Comparison of ENCODE assay signal across 7 mouse cellular contexts in genomic region chr19:6980381-6981093, GRCm38 (mm10). TPM values are rescaled to one million over a fixed set of nuclear protein-coding genes. Genes with fewer than 3 reads are reported as not detected.
DNase-seq lines count a peak whose midpoint lies in the region; ATAC-seq lines count a peak whose summit lies in the region.

Gene Fkbp2 (minus strand): TSS chr19:6980501.

- no peaks in the 10 kb centered on the region for H3K27me3 ChIP-seq in intestine, embryonic 14.5 days (replicated peaks; ENCODE audit: control insufficient read depth, insufficient read depth, low read length)

- WGBS in intestine, embryonic 14.5 days, result 2% methylated on average over 38 of the region's 38 CpGs

- H3K4me3 ChIP-seq in intestine, embryonic 14.5 days (ENCODE audit: low read depth, low read length), result peak within 1 kb of the TSS; percentile 70

- H3K36me3 ChIP-seq in intestine, embryonic 14.5 days (ENCODE audit: control insufficient read depth, insufficient read depth, low read length), result peaks cover 53% of the 10 kb centered on the region

- peak within 1 kb of the TSS; percentile 82 for H3K9ac ChIP-seq in intestine, embryonic 14.5 days (ENCODE audit: low read length)

- DNase-seq in adrenal gland, adult 18-20 months (ENCODE audit: low spot score in 2 of 2), result peak; percentile 96 to 97
- peak; percentile 99 for DNase-seq in embryo, embryonic 11 days
- DNase-seq in gastrocnemius, postnatal 25 days, result peak; percentile 98
- peak; percentile 99 for DNase-seq in intestine, embryonic 14.5 days (ENCODE audit: low spot score)
- peak; percentile 98 to 99 for DNase-seq in left cerebral cortex, postnatal 14 days (ENCODE audit: low spot score in 2 of 2)
- DNase-seq in mesoderm, embryonic 11.5 days (ENCODE audit: low read depth, low spot score), result peak; percentile 99
- DNase-seq in right cerebral cortex, postnatal 36 days (ENCODE audit: low spot score in 2 of 2), result peak; percentile 97 to 98

- H3K27ac ChIP-seq in intestine, embryonic 14.5 days (ENCODE audit: low read depth), result peak within 1 kb of the TSS; percentile 85

- peaks cover 27% of the 10 kb centered on the region for H3K4me1 ChIP-seq in intestine, embryonic 14.5 days (replicated peaks; ENCODE audit: control insufficient read depth, insufficient read depth, low read length)

- H3K4me2 ChIP-seq in intestine, embryonic 14.5 days (ENCODE audit: low read length), result peak within 1 kb of the TSS; percentile 82

- H3K9me3 ChIP-seq in intestine, embryonic 14.5 days (ENCODE audit: control insufficient read depth, low read length), result no peaks in the 10 kb centered on the region

- ATAC-seq in intestine, embryonic 14.5 days (replicated peaks; ENCODE audit: low FRiP score, low TSS enrichment, low read depth), result peak; percentile 86

- intact Hi-C loops in left cerebral cortex, postnatal 14 days (cut with DNase I), result no loop called here

RNA-seq across cellular contexts. Expression of gene Fkbp2, which starts in this region (rescaled TPM):
- 100 to 1,000 TPM in 1 of 2 experiments, 10 to 100 TPM in 1; 86.9 to 104 TPM for total RNA-seq in adrenal gland, adult 18-20 months (2021)
- total RNA-seq in gastrocnemius, postnatal 25 days (2021), result 10 to 100 TPM in 1 of 2 experiments, 1 to 10 TPM in 1; 7.9 to 12.4 TPM
- polyA plus RNA-seq in intestine, embryonic 14.5 days (2014; fragmentation: Nextera tagmentation; extraction: Ambion mirVana), result 96.9 and 103 TPM in 2 replicates
- 10 to 100 TPM; 69.4 to 78.8 TPM for total RNA-seq in left cerebral cortex, postnatal 14 days (2021)

Comparison
In these comparisons a context has a peak if more than half of its experiments do, and no peak if none do; other contexts are left out.
1. Peak in every context shown above with its lines: DNase-seq, ATAC-seq, H3K4me3 ChIP-seq and H3K27ac ChIP-seq.
2. RNA of gene Fkbp2 (total RNA-seq): 86.9 to 104 TPM in adrenal gland, adult 18-20 months and 69.4 to 78.8 TPM in left cerebral cortex, postnatal 14 days; 7.9 to 12.4 TPM in gastrocnemius, postnatal 25 days; every median in the first group is over 4 times any median in the second.